Mouse (Mus musculus) activated CD4-positive, CD25-positive, alpha-beta regulatory T cell, adult 4 months (primary cell): ENCODE data around the gene Camta1. TPM values are rescaled to one million over a fixed set of nuclear protein-coding genes. Genes with fewer than 3 reads are reported as not detected.
"Not testable (repeated sequence)": the region's sequence is repeated elsewhere in the genome, so short reads cannot be mapped to it uniquely, and the experiment has no call there.

Experiments used
- ATAC-seq: one replicate; pipeline ENCODE4 v1.8.0; 2017
- polyA plus RNA-seq, 2 experiments: library from polyadenylated mRNA; unstranded; fragments of 100-300 nt; shearing (Covaris generic); gene quantifications; one replicate each; pipeline ENCODE4 v1.2.1; 2017

Gene Camta1
- polyA plus RNA-seq, 2 experiments from 2014 or later = 45.5 to 49.5 TPM

- ATAC-seq = no peak
Observed at GRCm38 (mm10) chr4:150875393-150875792, 986.3 kb downstream of the Camta1 start.

- ATAC-seq = not testable (repeated sequence)
Observed at GRCm38 (mm10) chr4:150874416-150874815, 987.3 kb downstream of the Camta1 start.

GRCm38 (mm10) chr4:150872681-150873080 lies 989.0 kb downstream of the Camta1 start:
- ATAC-seq = no peak

GRCm38 (mm10) chr4:150872139-150872651 lies 989.5 kb downstream of the Camta1 start:
- ATAC-seq = no peak

GRCm38 (mm10) chr4:150871392-150872138 lies 990.1 kb downstream of the Camta1 start:
- ATAC-seq = no peak

- ATAC-seq = no peak
Observed at GRCm38 (mm10) chr4:150870963-150871391, 990.7 kb downstream of the Camta1 start.

DNA sequence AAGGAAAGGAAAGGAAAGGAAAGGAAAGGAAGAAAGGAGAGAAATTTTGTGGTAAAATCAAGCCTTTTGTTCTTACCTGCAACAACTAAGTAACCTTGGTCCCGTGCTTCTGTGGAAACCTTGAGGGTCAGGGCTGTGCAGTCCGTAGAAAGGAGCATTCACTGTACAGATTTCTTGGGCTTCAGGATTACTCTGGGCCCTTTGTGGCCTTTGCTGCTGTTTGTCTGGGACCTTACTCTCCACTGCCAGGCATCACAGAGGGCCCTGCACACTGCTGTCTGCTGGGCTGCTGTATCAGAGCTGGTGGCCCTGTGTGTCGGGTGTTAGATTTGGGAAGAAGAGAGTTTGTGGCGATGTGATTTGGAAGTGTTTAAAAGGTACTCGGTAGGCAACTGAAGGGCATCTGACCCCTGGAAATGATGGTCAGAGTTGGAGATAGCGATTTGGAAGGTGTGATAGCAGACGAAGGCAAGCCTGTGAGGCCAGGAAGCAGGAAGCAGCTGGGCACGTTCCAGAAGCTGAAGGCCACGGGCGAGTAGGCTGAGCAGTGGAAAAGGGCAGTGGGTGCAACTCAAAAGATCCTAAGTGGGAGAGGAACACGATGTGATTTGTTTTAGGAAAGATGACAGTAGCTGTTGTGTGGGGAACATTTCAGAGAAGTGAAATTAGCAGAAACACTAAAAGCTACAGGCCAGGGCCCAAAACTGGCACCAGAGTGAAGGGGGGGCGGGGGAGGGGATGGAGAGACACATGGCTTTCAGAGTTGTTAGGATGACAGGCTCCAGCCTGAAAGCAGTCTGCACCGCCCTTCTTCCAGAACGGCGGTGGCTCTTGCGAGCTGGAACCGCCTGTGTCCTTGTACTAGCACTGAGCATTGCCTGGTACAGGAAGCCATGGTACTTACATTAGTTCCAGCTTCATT lies 992.1 kb downstream of the Camta1 start:
- ATAC-seq = no peak

GRCm38 (mm10) chr4:150868859-150869258 lies 992.8 kb downstream of the Camta1 start:
- no peak for ATAC-seq

DNA sequence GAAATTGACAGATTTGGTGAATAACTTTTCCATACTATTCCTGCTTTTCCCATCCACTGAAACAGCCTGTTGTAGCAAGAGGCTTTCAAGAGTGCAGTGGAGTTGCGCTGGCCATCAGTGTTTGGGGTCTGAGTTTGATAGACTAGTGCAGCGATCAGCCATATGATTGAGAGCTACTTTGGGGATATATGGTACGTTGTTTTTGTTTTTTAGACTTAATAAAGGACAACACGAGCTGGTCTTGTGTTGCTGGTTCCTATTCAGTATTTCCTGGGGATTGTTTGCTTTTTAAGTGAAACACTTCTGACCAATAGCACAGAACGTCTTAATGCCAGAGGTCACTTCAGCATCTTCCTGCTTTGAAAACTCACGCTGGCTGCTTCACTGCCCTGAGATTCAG lies 993.5 kb downstream of the Camta1 start:
- ATAC-seq = no peak

Other genes with a start within 250 kb of the Camta1 start
- gene Dnajc11, start 71.8 kb upstream of the Camta1 start, polyA plus RNA-seq = 10 to 100 TPM; 27.9 to 31.7 TPM
- gene Thap3, start 127.1 kb upstream of the Camta1 start, polyA plus RNA-seq = 100 to 1,000 TPM in 1 of 2 experiments, 10 to 100 TPM in 1; 89.8 to 107 TPM
- gene Phf13, start 134.4 kb upstream of the Camta1 start, polyA plus RNA-seq = 1 to 10 TPM; 2.3 to 3.0 TPM
- gene Klhl21, start 146.9 kb upstream of the Camta1 start, polyA plus RNA-seq = 1 to 10 TPM; 2.2 to 4.2 TPM
- 10 to 100 TPM; 14.1 to 22.0 TPM for gene Zbtb48, start 165.8 kb upstream of the Camta1 start, polyA plus RNA-seq
- not detected for gene Tas1r1, start 176.7 kb upstream of the Camta1 start, polyA plus RNA-seq
- 10 to 100 TPM; 11.3 to 14.6 TPM for gene Nol9, start 177.4 kb upstream of the Camta1 start, polyA plus RNA-seq
- gene Plekhg5, start 210.6 kb upstream of the Camta1 start, polyA plus RNA-seq = 1 to 10 TPM; 1.3 to 2.6 TPM